Mouse (Mus musculus): ENCODE measurements at regions not wholly inside any gene's neighbourhood (a gene's known extent, or its start where the extent isn't known, plus 50 kb on each side); places are given as distances from the start of the nearest gene placed in this dataset.

DNA sequence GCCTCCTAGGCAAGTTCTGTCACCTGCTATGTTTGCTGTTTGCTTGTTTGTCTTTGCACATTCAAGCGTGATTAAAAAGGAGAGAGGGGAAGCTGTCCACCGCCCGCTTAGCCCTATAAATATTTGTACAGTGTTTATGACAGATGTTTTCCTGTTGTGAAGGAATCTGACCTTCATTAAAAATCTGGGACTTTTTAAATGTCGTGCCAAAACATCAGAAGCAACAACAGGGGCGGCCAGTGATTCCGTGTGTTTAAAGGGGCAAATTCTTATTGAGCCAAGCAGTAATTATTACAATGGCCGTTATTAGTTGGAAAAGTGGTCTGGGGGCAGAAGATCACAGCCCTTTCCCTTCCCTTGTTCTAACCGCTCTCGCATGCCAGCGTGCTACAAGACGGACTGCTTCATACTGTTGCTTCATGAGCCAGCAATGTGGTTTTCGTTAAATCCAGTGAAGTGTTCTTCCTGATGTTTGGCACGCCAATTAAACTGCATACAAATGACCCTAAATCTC is 119.3 kb downstream of the Gas1 start:
- no peak for DNase-seq

DNA sequence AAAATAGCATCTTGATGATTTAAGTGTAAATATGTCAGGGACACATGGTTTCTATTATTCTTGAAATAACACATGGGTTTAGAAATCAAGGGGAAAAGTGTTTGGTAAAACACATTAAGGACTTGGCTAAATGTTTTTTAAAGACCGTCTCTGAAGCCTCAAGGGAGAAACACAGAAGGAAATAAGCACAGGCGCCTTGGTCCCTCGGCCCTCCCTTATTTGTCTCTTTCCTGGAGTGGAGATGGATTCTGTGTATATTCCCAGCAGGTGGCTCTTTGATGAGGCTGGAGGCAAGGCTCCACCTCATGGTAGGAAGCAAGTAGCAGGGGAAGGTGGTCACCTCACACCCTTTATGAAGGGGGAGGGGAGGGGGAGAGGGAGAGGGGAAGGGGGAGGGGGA is 122.6 kb downstream of the Gas1 start:
- no peak for DNase-seq

DNA sequence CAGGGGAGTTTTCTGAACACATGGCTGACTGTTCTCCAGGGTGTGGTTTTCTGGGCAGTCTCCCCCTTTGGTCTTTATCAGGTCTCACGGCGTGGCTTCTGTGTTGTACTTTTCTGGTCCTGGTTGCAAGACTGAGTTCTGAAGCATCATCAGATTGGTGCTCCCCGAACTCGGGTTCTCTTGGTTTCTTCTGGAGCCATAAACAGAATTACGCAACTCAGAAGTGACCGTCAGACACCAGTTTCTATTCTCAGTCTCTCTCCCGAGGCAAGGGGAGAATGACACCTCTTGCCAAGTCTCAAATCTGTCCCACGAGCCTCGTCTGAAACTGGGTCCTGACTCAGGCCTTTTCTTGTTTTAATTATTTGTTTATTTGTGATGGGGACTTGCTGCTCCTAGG is 123.1 kb downstream of the Gas1 start:
- no peak for DNase-seq

DNA sequence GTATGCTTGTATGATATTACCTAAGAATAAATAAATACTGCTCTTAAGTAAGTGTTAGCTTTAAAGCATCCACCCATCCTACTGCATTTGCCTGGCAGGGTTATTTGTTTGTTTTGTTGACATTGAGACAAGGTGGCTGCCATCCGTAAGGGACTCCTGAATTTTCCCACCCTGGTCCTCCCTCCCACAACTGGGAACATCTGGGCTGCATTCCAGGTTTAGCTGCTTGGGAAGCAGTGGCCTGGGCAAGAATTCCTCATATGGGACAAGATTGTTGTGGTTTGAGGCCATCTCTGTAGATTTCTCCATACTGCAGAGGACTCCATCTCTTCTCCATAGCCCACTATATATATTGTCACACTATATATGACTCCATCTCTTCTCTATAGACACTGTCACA is 125.3 kb downstream of the Gas1 start:
- DNase-seq: no peak

DNA sequence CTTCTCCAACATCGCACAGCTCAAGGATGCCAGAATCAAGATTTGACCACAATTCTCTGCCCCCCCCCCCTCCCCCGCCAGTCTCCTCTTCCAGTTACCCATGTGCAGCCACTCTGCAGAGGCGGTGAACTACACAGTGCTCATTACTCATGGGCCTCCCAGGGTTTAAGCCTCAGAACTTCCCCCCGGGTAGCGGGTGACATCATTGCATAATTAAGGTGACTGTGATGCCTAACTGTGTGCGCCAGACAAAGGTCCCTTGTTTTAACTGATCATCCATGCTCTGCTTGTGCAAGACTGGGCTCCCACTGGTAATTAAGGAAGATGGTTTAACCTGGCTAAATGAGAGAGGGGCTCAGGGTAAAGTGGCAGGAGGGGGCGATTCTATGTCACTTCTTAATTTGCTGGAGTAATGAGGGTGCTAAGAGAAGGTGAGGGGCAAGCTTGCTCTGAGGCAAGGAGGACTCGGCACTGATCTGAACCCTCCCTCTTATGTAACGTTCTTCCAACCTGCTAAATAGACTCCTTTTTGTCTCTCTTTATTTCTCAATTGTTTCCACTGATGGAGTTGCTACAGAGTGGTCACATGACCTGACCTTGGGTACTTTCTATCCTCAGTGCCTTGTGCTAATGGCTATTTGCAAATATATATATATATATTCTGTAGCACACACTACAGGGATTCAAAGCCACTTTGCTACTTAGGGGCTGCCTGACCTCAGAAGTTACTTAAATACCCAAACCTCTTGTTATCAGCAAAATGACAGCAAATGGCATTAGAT is 126.2 kb downstream of the Gas1 start:
- no peak for DNase-seq

DNA sequence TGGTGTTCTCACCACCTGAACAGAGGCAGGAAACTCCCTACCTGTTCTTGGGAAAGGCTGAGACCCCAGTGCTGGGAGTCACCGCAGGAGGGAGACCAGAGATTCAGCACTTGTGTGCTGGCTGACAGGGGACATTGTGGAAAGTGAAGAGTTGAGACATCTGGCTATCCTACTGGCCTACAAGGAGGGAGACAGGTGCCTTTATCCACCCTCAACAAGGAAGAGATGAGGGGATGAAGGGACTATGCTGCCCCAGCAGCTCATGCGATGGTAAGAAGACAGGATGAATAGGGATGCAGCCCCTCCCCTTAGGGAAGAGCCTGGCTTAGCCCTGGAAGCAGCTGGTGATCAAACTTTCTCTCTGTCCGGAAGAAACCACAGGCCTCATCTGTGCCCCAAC is 127.5 kb downstream of the Gas1 start:
- DNase-seq: no peak

DNA sequence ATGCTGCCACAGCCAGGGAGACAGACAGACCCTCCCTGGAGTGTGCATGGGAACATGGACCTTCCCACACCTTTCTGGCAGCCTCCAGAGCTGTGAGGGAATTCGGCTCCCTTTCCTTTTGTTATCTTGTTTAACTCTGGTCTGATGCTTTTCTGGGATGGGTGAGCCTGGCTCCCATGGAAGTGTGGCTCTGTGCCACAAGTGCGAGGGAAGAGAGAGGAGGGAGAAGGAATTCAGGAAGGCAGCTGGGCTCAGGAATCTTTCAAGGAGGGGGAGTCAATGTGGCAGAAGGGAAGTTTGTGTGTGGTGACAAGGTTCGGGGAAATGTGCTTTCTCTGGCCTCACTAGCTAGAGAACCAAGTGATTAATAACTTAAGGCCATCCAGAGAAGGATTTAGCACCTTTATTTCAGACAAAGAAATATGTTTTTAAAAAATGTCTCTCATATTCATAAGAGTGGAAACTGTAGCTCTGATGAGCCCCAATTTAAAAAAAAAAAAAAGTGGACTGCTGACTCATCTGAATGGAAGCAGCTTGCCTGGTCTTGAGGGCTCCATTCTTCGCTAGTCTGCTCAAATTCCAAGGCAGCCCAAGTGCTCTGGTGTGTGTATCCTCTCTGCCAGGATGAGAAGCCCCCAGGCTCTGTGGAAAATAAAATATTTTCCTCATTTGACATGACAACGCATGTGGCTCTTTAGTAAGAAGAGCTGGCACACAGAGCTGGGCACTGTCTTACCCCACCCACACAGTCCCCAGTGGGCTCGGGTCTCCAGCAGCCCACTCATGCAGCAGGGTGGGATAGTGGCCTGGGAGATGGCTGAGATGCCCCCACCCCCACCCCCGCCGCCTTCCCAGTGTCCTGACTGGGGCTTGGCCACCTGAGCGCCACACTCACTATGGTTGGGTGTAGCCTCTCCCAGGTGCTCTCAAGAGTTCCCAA is 129.1 kb downstream of the Gas1 start:
- DNase-seq: no peak

DNA sequence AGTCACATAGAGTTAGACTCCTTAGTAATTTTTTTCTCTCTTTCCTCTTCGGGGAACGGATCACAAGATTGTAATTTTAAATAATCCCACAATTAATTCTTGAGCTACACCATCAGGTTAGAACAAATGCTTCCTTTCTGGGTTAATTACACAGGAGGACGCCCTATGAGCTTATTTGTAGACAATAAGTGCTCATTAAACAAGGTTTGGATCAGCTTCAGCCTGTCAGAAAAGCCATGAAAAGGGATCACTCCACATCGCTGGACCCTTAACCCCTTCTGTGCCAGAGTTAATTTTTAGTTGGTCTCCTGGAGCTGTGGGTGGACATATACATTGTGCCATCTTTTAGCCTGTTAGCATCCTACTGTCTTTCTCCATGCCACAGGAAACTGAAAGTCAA is 131.4 kb downstream of the Gas1 start:
- no peak for DNase-seq

DNA sequence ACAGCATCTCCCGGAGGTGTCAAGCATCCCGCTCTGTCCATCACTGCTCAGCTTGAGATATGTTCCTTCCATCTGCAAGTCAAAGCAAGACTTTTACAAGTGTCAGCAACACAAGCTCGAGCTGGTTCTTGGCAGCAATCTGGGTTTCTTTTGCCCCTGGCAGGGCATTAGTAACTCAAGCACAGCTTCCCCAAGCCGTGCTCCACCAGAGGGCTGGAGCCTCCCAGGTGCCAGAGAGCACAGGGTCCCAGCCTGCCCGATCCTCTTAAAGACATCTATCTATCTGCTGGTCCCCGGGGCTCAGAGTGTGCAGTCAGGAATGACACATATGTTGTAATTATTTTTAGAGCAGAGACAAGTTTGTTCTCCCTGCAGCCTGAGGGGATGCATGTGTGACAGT is 132.3 kb downstream of the Gas1 start:
- DNase-seq: no peak

DNA sequence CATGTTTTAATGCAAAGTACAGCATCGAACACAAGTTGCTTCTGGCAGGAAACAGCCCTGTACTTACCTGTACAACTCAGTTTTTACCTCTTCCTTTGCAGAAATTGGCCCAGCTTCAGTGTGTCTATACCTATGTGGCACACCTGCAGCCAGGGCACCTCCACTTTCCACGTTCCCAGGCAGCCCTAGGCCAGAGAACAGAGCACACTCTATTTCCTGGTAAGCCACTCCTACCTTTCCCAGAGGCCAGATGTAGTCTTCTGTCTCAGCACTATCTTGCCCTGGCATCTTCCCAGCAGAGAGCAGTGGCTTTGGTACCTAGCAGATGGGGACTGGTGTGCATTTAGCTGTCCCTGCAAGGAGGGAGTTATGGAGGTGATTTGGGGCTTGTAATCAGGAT is 134.7 kb downstream of the Gas1 start:
- DNase-seq: no peak

DNA sequence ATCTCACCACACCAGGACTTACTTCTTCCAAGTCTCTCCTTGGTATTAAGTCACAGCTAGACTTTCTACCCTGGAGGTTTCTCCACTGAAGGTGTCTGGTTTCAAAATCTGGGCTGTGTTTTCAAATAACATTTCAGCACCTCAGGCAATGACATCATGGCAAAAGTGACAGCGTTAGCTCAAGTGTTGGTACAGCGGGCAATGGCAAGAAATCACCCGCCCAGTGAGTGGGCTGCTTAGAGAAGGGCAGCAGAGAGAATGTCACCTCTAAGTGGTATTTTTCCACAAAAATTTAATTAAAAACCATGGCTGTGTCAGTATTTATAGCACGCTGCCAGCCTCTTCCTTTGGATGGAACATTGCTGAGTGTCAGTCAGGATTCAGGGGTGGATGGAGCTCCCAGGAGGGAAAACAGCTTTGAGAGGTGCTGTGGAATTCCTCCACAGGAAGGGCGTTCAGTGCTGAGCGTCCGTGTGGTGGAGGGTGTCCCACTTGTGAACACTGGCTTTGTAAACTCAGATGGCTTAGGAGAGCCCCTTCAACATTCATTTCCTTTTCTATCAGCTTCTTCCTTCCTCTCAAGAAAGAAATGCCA is 141.5 kb downstream of the Gas1 start:
- no peak for DNase-seq

DNA sequence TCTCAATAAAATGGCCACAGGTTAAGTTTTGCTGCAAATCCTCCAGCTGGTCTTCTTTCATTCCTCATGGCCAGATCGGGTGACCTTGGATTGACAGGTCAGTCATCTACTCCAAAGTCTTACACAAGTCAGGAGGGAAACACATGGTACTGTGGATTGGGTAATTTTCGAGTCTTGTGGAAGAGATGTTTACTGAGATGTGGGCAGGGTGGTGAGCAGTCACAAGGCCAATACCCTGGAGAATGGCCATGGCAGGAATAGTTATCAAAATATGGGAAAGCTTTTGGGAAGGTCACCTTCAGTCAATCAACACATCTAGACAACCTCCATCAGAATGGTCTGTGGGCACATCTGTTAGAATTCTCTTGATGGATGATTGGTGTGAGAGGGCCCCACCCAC is 144.0 kb downstream of the Gas1 start:
- no peak for DNase-seq

DNA sequence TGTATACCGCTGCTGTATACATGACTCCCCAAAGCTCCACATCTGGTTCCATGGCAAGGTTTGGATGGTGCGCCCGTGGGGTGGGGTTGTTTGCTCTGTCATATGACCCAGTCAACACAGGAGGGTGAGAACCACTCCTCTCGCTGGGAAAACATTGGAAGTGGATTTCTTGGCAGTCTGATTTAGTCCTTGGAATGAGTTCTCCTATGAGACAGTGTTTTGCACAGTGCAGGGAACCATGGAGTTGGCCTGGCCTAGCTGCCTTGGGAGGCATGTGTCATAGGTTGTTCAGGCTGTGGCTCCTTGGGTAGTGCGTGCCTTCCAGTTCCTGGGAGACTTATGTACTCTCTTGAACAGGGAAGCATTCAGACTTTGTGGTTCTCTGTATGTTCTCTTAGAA is 144.6 kb downstream of the Gas1 start:
- no peak for DNase-seq

DNA sequence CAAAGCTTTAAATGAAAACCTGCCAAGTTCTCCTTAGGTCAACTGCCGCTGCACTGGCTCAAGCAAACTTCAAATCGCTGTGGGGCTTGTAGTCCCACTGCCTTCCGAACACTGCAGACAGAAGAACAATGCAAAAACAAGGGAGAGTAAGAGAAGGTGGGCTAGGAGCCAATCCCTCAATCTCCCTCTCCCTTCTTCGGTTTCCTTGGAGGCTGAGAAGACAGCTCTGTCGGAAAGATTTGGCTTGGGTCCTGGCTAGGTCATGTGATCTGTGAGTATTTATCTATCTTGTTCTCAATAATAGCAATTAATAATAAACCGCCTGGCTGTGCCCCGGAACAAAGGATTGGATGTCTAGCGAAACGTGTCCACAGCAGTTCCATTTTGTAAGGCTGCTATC is 147.6 kb downstream of the Gas1 start:
- no peak for DNase-seq

DNA sequence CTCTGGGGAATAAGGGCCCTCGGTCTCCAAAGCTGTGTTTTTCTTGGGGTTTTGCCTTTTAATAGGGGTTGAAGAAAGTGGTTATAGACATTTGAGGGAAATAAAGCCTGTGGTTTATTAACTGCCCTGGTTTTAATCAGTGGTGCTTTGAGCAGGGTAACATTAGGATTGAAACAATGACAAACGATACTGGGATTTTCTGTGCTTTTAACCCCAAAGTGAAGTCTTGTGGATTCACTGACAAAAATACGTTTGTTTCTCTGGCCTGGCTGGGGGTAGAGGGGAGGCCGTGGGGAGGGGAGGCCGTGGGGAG is 157.0 kb downstream of the Gas1 start:
- no peak for DNase-seq

DNA sequence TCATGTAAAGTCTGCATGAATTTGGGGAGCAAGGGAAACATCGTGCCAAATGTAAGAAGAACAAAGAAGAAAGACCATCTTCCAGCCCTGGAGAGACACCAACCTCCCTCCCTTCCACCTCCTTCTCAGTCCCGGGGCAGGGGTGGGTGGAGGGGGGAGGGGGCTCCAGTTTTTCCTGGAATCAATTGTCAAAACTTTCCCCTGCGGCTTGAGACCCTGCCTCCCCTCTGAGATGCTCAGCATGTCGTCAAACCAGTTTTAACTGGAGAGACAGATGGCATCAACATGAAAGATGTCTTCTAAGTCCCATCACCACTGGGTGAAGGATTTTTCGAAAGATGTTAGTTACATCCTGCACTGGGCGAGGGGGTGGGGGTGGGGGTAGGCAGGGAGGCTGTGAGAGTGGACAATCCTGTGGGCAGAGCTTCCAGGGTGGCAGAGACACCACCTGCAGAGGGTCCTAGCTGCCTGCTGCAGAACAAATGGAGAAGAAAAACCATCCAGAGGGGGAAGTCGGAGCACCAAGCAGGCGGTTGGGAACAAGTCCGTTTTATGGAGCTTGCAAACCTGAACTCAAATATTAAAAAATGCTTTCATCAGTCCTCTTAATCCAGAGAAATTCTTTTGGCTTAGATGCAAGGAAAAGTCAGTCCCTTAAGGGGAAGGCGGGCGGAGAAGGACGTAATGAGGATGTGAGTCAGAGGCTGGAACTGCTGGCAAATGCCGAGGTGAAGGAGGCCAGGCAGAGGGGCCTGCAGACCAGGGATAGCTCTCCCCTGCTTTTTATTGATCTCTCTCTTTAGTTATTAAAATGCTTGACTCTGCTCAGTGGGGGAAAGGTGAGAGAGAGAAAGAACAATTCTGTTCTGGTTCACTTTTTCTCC is 157.6 kb downstream of the Gas1 start:
- DNase-seq: no peak

DNA sequence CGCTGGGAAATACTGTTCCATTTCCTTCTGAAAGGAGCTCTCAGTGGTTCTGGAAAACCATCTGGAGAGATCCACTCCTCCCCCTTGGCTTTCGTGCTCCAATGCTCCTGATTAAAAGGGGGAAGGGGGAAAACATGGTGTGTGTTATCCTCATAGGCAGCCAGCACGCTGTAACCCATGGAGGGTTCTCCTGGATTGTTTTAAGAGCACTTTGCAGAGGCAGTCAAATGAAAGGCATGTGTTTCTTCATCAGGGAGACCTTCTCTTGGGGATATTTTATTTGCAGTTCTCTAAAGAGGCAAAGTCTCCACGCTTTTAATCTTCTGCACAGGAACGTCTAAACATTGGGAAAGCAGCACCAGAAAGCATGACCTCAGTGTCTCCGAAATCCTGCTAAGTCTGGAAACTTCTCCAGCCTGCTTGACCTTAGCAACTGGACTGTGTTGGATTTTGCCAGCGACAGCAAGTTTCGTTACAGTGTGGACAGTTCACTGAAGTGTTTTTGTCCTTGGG is 161.3 kb downstream of the Gas1 start:
- DNase-seq: no peak

DNA sequence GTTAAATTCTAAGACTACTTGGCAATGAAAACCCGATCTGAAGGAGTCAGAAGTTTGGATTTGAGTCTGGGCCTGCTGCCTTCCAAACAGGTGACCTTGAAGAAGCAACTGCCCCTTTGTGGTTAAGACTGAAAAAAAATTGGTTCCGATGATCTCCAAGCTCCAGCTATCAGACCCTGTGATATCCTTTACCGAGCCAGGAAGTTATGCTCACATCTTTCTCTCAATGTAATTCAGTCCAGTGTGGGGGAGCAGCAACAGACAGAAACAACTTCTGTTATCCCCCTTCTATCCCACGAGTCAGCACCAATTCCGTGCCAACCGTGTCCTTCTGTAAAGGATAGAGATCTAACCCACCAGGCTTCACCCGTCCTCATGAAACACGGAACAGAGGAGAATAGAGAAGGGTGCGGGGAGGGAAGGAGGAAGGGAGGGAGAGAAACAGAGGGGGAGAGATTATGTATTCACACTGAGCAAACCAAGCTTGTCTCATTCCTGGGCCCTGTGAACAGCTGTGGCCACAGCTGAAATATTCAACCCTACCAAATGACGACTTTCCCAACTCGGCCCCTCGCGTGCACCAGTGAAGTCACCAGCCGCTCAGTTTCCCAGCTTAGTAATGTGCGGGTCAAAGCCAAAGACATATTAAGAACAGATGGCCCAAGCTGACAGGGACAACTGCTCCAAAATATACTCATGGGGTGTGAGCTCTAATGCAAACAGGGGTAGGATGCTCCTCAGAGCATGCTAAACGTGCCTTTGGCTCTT is 164.9 kb downstream of the Gas1 start:
- no peak for DNase-seq

DNA sequence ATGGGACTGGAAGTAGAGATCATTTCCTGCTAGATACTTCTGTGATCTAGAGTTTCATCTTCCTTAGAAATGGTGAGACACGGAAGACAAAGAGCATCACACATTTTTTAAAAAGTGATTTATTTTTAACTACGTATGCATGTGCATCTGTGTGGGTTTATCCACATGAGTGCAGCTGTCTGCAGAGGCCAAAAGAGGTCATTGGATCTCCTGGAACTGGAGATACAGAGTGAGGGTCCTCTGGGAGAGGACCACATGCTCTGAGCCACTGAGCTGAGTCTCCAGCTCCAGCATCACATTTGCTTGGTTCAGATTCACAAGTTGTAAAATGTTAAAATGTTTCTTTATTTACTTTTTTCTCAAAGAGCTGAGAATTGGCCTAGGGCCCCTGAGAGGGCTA is 166.1 kb downstream of the Gas1 start:
- DNase-seq: no peak

DNA sequence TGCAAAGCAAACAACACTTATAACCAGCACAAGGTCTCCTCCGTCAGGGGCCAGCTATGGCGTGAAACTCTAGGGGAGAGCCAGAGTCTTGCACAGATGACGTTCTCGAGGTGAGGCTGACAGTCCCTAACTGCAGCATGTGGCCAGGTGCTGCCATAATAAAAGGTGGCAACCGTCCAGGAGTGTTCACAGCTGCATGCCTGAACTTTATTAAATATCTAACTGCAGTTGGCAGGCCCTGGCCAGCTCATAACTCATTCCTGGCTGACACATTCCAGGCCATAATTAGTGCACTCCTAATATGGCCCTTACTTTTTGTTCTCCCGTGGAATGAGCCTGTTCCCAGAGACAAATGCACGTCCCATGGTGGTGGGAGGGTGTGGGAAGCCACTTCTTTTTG is 169.6 kb downstream of the Gas1 start:
- DNase-seq: no peak

DNA sequence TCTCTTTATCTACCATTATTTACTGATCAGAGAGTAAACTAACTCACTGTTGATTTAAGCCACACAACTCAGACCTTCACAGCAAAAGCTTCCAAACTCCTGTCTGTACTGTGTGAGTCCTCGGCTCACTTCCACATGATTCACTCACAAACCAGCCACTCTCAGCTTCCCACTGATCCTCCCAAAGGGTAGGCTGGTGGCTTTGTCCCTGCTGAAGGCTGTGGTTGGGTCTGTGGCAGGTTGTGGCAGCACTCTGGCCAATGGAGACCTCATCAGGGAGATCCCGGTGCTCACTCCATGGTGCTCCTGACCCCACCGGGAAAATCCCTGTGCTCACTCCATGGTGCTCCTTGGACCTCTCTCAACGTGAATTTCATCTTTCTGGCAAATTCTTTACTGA is 170.1 kb downstream of the Gas1 start:
- DNase-seq: no peak

DNA sequence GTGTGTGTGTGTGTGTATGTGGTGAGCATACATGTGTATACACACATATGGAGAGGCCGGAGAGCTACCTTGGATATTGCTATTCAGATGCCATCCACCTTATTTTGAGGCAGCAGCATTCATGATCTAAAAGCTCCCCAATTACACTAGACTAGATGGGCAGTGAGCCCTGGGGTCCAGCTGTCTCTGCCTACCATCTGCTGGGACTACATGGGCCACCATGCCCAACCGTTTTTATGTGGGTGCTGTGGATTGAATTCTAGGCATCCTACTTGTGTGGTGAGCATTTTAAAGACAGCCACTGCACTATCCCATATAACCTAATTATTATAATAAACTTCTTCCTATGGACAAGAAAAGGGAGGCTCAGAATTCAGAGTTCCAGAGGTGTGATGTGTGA is 172.6 kb downstream of the Gas1 start:
- no peak for DNase-seq

Measured in cerebellum, adult 18-20 months (tissue).